Mouse (Mus musculus): ENCODE data around the gene Inpp5b.

DNA sequence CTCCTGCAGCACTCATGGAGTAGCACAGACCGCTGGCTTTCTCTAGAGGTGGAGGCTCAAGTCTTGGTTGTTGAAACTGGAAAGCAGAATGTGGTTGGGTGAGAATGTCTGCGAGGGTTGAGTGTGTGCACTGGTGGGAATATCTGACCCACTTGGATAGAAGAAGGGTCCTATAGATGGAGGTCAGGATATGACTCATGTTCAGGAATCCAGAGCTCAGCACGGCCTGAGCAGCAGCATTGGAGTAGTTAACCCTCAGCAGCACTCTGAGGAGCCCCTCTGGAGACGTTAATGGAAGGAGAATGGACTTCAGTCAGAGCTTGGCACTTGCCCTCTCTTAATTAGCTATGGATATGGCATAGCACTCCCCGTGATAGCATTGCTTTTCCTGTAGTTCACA is 88.0 kb downstream of the Inpp5b start:
- no peak for TF ChIP-seq CTCF (IDR thresholded peaks at IDR 0.05; ENCODE audit: extremely low read depth, insufficient read length, insufficient replicate concordance, low read depth, low read length)
- no peak for TF ChIP-seq POLR2A (IDR thresholded peaks at IDR 0.05; ENCODE audit: low read depth, low read length)

All from small intestine, adult 2 months (tissue).